Mouse (Mus musculus): ENCODE results near the gene Ttc28.

DNA sequence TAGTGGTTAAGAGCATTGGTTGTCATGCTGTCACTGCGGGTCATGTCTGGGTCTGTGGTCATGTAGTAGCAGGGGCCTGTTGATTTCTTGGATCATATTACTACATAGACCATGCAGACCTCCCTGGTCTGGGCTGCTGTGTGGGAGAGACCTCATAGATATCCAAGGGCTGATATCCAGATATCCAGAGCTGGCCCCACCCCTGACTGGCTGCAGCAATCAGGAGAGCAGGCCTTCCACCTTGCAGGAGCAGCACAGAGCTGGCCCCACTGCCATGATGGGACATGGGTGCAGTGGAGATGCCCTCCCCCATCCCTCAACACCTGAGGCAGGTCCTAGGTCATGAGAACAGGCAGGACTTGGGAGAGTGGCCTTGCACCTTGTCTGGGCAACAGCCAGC is 4.3 kb upstream of the Ttc28 start:
- TF ChIP-seq CTCF (IDR thresholded peaks at IDR 0.05; ENCODE audit: control insufficient read depth, insufficient read depth, insufficient read length) (no peak), FOSL1 (IDR thresholded peaks at IDR 0.05; ENCODE audit: insufficient read depth, low read length, poor library complexity, severe bottlenecking) (no peak), USF1 (IDR thresholded peaks at IDR 0.05; ENCODE audit: low read depth) (no peak), MAX (IDR thresholded peaks at IDR 0.05) (no peak)
